Mouse (Mus musculus) neural tube, embryonic 15.5 days (tissue): ENCODE results near the gene Cyp4a32. TPM values are rescaled to one million over a fixed set of nuclear protein-coding genes. Genes with fewer than 3 reads are reported as not detected.
"Not testable (repeated sequence)": the region's sequence is repeated elsewhere in the genome, so short reads cannot be mapped to it uniquely, and the experiment has no call there.

Source experiments
- ATAC-seq: fragments of 200-750 bp; cut with Nextera tagmentation; 2 replicates; pipeline ENCODE4 v1.8.0; 2017; ENCODE audit warnings: mild to moderate bottlenecking, moderate TSS enrichment, moderate library complexity; ENCODE audit not compliant: low FRiP score
- H3K27ac ChIP-seq: fragments of 300-500 bp; sonication (generic); replicated peaks from 2 replicates; pipeline ENCODE4 v1.5.1; 2015; ENCODE audit warnings: mild to moderate bottlenecking, inconsistent platforms
- H3K27me3 ChIP-seq: fragments of 300-500 bp; sonication (generic); replicated peaks from 2 replicates; pipeline ENCODE4 v1.6.1; 2015; ENCODE audit warnings: inconsistent platforms
- H3K36me3 ChIP-seq: fragments of 300-500 bp; sonication (generic); 2 replicates; pipeline ENCODE4 v1.6.1; 2015; ENCODE audit warnings: inconsistent platforms
- H3K4me1 ChIP-seq: fragments of 300-500 bp; sonication (generic); 2 replicates; pipeline ENCODE4 v1.6.1; 2015; ENCODE audit warnings: inconsistent platforms
- H3K4me2 ChIP-seq: fragments of 300-500 bp; sonication (generic); 2 replicates; pipeline ENCODE4 v1.6.1; 2015; ENCODE audit warnings: inconsistent platforms, mild to moderate bottlenecking, moderate library complexity
- H3K4me3 ChIP-seq: fragments of 300-500 bp; sonication (generic); replicated peaks from 2 replicates; pipeline ENCODE4 v1.5.1; 2015; ENCODE audit warnings: mild to moderate bottlenecking, inconsistent platforms
- H3K9ac ChIP-seq: fragments of 300-500 bp; sonication (generic); replicated peaks from 2 replicates; pipeline ENCODE4 v1.6.1; 2015; ENCODE audit warnings: mild to moderate bottlenecking, inconsistent platforms
- H3K9me3 ChIP-seq: fragments of 300-500 bp; sonication (generic); replicated peaks from 2 replicates; pipeline ENCODE4 v1.6.1; 2016; ENCODE audit warnings: inconsistent platforms
- whole genome bisulfite sequencing: fragments of 180-500 bp; shearing (Covaris S2); methylation state at CpG from one replicate; pipeline ENCODE4 v1.1.7; 2015; ENCODE audit warnings: mixed read lengths; 5-methylcytosine and 5-hydroxymethylcytosine counted together
- polyA plus RNA-seq: library from polyadenylated mRNA; unstranded; fragments of >200 nt; fragmentation: Nextera tagmentation; extraction: Ambion mirVana; gene quantifications from 2 replicates; pipeline ENCODE4 v1.2.1, GENCODE M21; 2015

Cyp4a32 gene
- polyA plus RNA-seq, 1 experiment from 2014 or later: not detected

DNA sequence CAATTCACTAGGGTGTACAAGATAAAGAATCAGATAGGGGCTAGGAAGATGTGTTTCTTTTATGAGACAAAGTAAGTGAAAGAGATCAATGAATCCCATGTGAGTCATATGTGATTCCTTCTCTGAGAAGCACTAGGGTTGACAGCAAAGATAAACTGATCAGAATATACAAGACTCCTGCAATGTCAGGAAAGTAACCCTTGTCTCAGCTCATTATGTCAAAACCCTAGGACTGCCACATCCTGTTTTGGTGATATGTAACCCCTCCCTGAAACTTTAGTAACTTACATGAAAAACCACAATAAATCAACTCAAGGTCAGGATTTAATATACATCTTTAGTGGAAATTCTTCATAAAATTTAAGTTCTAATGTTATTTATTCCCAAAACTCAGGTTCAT is 13.2 kb downstream of the Cyp4a32 start:
- no peak overlapping the region for H3K27ac ChIP-seq
- H3K9me3 ChIP-seq: no peaks in the 10 kb centered on the region
- ATAC-seq: no peak
- H3K27me3 ChIP-seq: no peaks in the 10 kb centered on the region
- no peak overlapping the region for H3K4me3 ChIP-seq
- no peak overlapping the region for H3K9ac ChIP-seq
- no peaks in the 10 kb centered on the region for H3K36me3 ChIP-seq
- H3K4me2 ChIP-seq: no peak overlapping the region
- H3K4me1 ChIP-seq: no peaks in the 10 kb centered on the region

- not testable (repeated sequence) for H3K9me3 ChIP-seq, H3K36me3 ChIP-seq, H3K4me3 ChIP-seq, H3K9ac ChIP-seq, ATAC-seq, H3K27me3 ChIP-seq, H3K27ac ChIP-seq, H3K4me1 ChIP-seq, H3K4me2 ChIP-seq
- WGBS: 90% methylated on average over 3 of the region's 3 CpGs
Observed at GRCm38 (mm10) chr4:115625560-115625959, 24.8 kb downstream of the Cyp4a32 start.

DNA sequence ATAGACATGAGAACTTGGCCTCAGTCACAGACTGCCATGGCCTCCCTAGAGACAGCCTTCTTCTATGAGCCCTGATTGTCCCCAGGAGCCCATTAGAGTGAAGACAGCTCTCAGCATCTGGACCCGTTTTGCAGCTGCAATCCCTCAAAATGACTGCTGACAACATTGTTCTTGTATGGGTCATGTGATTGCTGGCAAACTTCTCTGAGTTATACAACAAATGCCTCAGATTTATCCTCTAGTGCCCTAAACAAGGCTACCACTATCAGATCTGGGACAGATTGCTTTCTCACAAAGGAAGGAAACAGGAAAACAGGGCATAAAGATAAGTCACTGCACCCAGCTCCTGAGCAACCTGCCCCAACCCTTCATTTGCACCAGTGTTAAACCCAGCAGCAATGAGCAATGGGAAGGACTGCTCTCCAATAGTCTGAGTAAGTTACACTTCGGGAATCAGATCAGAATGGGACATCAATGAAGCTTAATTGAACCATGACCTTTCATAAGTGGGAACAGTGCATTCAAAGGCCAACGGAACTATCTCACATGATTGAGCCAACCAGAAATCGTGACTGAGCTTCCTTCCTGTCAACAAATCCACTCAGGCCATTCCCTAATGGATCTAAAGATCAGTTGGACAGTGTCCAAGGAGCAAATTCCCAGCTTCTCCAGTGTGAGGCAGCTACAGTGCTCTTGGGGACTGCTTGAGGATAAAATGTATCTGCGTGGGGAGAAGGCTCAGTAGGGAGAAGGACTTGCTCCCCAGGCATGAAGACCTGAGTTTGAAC is 42.4 kb downstream of the Cyp4a32 start:
- WGBS: 72% methylated on average over 5 of the region's 5 CpGs
- Histone ChIP-seq H3K4me3 (no peak overlapping the region), H3K4me2 (no peak overlapping the region), H3K9ac (no peak overlapping the region), H3K27ac (no peak overlapping the region), H3K9me3 (no peaks in the 10 kb centered on the region), H3K4me1 (no peaks in the 10 kb centered on the region; the same call in 1 of the 2 replicates), H3K36me3 (no peaks in the 10 kb centered on the region), H3K27me3 (no peaks in the 10 kb centered on the region)
- no peak for ATAC-seq

- Histone ChIP-seq H3K4me1 (no peaks in the 10 kb centered on the region; the same call in 1 of the 2 replicates), H3K9ac (no peak overlapping the region), H3K27ac (no peak overlapping the region), H3K4me2 (no peak overlapping the region), H3K27me3 (no peaks in the 10 kb centered on the region), H3K9me3 (no peaks in the 10 kb centered on the region), H3K4me3 (no peak overlapping the region), H3K36me3 (no peaks in the 10 kb centered on the region)
- no peak for ATAC-seq
Observed at GRCm38 (mm10) chr4:115645371-115645770, 44.6 kb downstream of the Cyp4a32 start.

DNA sequence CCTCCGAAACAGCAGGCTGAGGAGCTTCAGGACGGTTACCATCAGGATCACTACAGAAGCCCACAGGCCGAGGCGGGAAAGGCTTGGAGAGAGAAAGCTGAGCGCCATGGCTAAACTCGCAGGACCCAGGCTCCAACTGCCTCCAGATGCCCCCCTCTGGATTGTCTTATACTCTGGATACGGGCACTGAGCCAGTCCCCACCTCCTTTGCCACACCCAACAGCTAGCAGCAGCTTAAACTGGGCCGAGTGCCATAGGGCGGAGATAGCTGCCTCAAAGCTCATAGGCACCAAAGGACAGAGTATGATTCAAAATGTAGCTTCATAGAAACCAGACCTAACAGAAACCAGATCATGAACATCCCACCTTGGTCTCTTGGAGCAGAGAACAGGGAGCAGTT is 46.8 kb downstream of the Cyp4a32 start, which contains the start of gene Cyp4b1:
Cyp4b1 (minus strand) TSS at position 144 of the 400 bp plus-strand sequence.
- 88% methylated on average over 9 of the region's 9 CpGs for WGBS
- no peak within 1 kb of the TSS for H3K27ac ChIP-seq
- H3K9ac ChIP-seq: no peak within 1 kb of the TSS
- H3K36me3 ChIP-seq: no peaks in the 10 kb centered on the region
- H3K9me3 ChIP-seq: no peaks in the 10 kb centered on the region
- H3K4me1 ChIP-seq: no peaks in the 10 kb centered on the region; the same call in 1 of the 2 replicates
- H3K27me3 ChIP-seq: no peaks in the 10 kb centered on the region
- no peak within 1 kb of the TSS for H3K4me3 ChIP-seq
- no peak within 1 kb of the TSS for H3K4me2 ChIP-seq
- ATAC-seq: no peak

DNA sequence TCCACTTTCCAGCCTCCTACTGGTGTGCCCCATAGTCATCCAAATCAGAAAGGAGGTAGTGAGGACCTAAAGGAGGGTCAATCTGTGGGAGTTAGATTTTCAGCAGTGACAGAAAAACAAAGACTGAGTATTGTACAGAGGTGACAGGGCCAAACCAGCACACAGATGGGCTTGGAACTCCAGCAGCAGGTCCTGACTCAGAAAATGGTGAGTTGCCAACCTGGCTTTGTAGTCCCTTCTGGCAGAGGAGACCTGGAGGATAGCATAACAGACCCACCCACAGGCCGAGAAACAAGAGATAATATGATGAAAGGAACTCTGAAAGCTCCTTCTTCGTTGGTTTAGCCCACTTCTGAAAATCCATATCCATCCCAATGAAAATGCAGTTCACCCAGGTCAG is 48.0 kb downstream of the Cyp4a32 start:
- Histone ChIP-seq H3K4me3 (no peak overlapping the region), H3K4me1 (no peaks in the 10 kb centered on the region; the same call in 1 of the 2 replicates), H3K27ac (no peak overlapping the region), H3K9ac (no peak overlapping the region), H3K27me3 (no peaks in the 10 kb centered on the region), H3K4me2 (no peak overlapping the region), H3K9me3 (no peaks in the 10 kb centered on the region), H3K36me3 (no peaks in the 10 kb centered on the region)
- 79% methylated on average over 2 of the region's 2 CpGs for WGBS
- ATAC-seq: no peak

- Histone ChIP-seq H3K27ac (no peak overlapping the region), H3K9ac (no peak overlapping the region), H3K36me3 (no peaks in the 10 kb centered on the region), H3K27me3 (no peaks in the 10 kb centered on the region), H3K4me2 (no peak overlapping the region), H3K4me1 (no peaks in the 10 kb centered on the region; the same call in 1 of the 2 replicates), H3K4me3 (no peak overlapping the region), H3K9me3 (no peaks in the 10 kb centered on the region)
- no peak for ATAC-seq
Observed at GRCm38 (mm10) chr4:115649344-115649743, 48.6 kb downstream of the Cyp4a32 start.

GRCm38 (mm10) chr4:115650866-115651265 is 50.1 kb downstream of the Cyp4a32 start:
- H3K9ac ChIP-seq: no peak overlapping the region
- H3K4me3 ChIP-seq: no peak overlapping the region
- WGBS: 89% methylated on average over 5 of the region's 5 CpGs
- H3K27ac ChIP-seq: no peak overlapping the region
- H3K9me3 ChIP-seq: no peaks in the 10 kb centered on the region
- H3K4me1 ChIP-seq: no peaks in the 10 kb centered on the region
- no peak overlapping the region for H3K4me2 ChIP-seq
- ATAC-seq: no peak
- no peaks in the 10 kb centered on the region for H3K27me3 ChIP-seq
- H3K36me3 ChIP-seq: no peaks in the 10 kb centered on the region

GRCm38 (mm10) chr4:115655841-115656534 is 55.2 kb downstream of the Cyp4a32 start:
- WGBS: 91% methylated on average over 7 of the region's 7 CpGs

DNA sequence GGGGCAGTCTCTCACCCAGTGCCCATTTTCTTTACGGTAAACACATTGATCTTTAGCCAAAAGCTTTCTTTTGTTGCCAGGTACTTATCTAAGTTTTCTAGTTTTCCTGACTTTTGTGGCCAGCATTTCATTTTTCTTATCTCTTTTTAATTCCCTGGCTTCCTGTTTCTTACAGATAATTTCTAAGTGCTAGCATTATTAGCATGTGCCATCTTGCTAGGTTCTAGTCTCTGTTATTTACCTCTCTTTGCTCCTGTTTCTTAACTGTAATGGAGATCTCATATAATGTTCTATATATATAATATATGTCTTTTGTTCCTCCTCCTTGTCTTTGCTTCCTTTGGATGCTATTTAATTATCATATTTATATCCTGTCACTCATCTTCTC is 55.8 kb downstream of the Cyp4a32 start:
- H3K4me2 ChIP-seq: peak overlapping the region; percentile 96
- WGBS: 100% methylated on average over 1 of the region's 1 CpGs
- H3K27me3 ChIP-seq, H3K9ac ChIP-seq, H3K36me3 ChIP-seq, H3K9me3 ChIP-seq, H3K27ac ChIP-seq, H3K4me1 ChIP-seq, H3K4me3 ChIP-seq, ATAC-seq: not testable (repeated sequence)

More at GRCm38 (mm10) chr4:115655841-115656534, 55.2 kb downstream of the Cyp4a32 start:
- H3K9ac ChIP-seq, ATAC-seq, H3K4me1 ChIP-seq, H3K36me3 ChIP-seq, H3K27me3 ChIP-seq, H3K9me3 ChIP-seq, H3K27ac ChIP-seq, H3K4me3 ChIP-seq, H3K4me2 ChIP-seq: not testable (repeated sequence)

GRCm38 (mm10) chr4:115657104-115657866 is 56.5 kb downstream of the Cyp4a32 start:
- ATAC-seq: peak; percentile 90
- Histone ChIP-seq H3K27me3 (no peaks in the 10 kb centered on the region), H3K4me2 (peak overlapping the region; percentile 96), H3K4me3 (peak overlapping the region; percentile 53), H3K9ac (peak overlapping the region; percentile 60), H3K36me3 (no peaks in the 10 kb centered on the region), H3K9me3 (no peaks in the 10 kb centered on the region), H3K27ac (0 out of 2 replicates have a peak overlapping the region, but pooled peaks have one; percentile 11), H3K4me1 (peaks cover 9% of the 10 kb centered on the region; the same call in 1 of the 2 replicates)
- 3% methylated on average over 28 of the region's 34 CpGs for WGBS
